Comparison of ENCODE assay signal across 18 mouse cellular contexts in genomic region chr13:47178182-47178581, GRCm38 (mm10). TPM values are rescaled to one million over a fixed set of nuclear protein-coding genes. Genes with fewer than 3 reads are reported as not detected.
A peak's percentile ranks its signal among the peaks of the same experiment; 100 is the strongest.
DNase-seq lines count a peak whose midpoint lies in the region; ATAC-seq and TF ChIP-seq lines count a peak whose summit lies in the region.
"Had no signal": no experiment of that assay in that cellular context is flagged by ENCODE, and none has a peak within 500 bp of the region (broad histone marks: within the 10 kb centered on the region; RNA-seq: fewer than 3 reads in every experiment).

No protein-coding gene starts in this region.

- no peak for DNase-seq in hindbrain, postnatal 0 days (ENCODE audit: low spot score)
- no peak for DNase-seq in hindbrain, embryonic 11.5 days (ENCODE audit: low spot score)
- DNase-seq in lung, postnatal 0 days (ENCODE audit: low spot score) = no peak
- DNase-seq in lung, adult 2 months = no peak
- DNase-seq in gastrocnemius, adult 18-20 months (ENCODE audit: low spot score) = peak; percentile 48
- DNase-seq: adrenal gland, adult 8-10 months; B cell, adult 2 months; heart, postnatal 10 days; kidney, adult 18-20 months; liver, embryonic 13.5 days; midbrain, embryonic 14.5 days; thymus, postnatal 14 days had no signal

- no peak for TF ChIP-seq CTCF in hindbrain, postnatal 0 days (IDR thresholded peaks at IDR 0.05; ENCODE audit: low read depth)
- no peak for TF ChIP-seq CTCF in lung, postnatal 0 days (IDR thresholded peaks at IDR 0.05)
- TF ChIP-seq CTCF in lung, adult 2 months (IDR thresholded peaks at IDR 0.05; ENCODE audit: insufficient read depth, low read length) = no peak

- peak; percentile 45; the same call in 1 of the 2 replicates for ATAC-seq in hindbrain, postnatal 0 days
- ATAC-seq in hindbrain, embryonic 11.5 days (ENCODE audit: low FRiP score) = no peak
- ATAC-seq in lung, postnatal 0 days = peak; percentile 58
- peak; percentile 25; the same call in 1 of the 2 replicates for ATAC-seq in stomach, embryonic 16.5 days (ENCODE audit: insufficient read depth, low FRiP score)
- ATAC-seq in granulocyte monocyte progenitor cell, adult 5-6 weeks (replicated peaks; ENCODE audit: poor library complexity, severe bottlenecking) = no peak
- ATAC-seq: forebrain, embryonic 16.5 days; hindbrain, embryonic 16.5 days had no signal

- 61% methylated on average over 8 of the region's 8 CpGs for WGBS in hindbrain, postnatal 0 days
- WGBS in hindbrain, embryonic 11.5 days = 86% methylated on average over 8 of the region's 8 CpGs
- WGBS in lung, postnatal 0 days = 48% methylated on average over 8 of the region's 8 CpGs
- WGBS in lung, adult 2 months = 58% methylated on average over 8 of the region's 8 CpGs
- 61% methylated on average over 8 of the region's 8 CpGs for WGBS in stomach, embryonic 16.5 days

- H3K4me2 ChIP-seq in hindbrain, postnatal 0 days (ENCODE audit: low read depth, low read length) = no peak overlapping the region
- H3K4me2 ChIP-seq in hindbrain, embryonic 11.5 days (replicated peaks; ENCODE audit: low read depth, low read length) = no peak overlapping the region
- no peak overlapping the region for H3K4me2 ChIP-seq in lung, postnatal 0 days (replicated peaks; ENCODE audit: low read depth, low read length)
- no peak overlapping the region for H3K4me2 ChIP-seq in stomach, embryonic 16.5 days (ENCODE audit: low read depth, low read length)
- H3K4me2 ChIP-seq: liver, embryonic 13.5 days had no signal

- H3K4me3 ChIP-seq in hindbrain, postnatal 0 days (ENCODE audit: low read length) = no peak overlapping the region
- no peak overlapping the region for H3K4me3 ChIP-seq in hindbrain, embryonic 11.5 days (ENCODE audit: low read depth, low read length)
- no peak overlapping the region for H3K4me3 ChIP-seq in lung, postnatal 0 days (ENCODE audit: low read depth, low read length)
- no peak overlapping the region for H3K4me3 ChIP-seq in lung, adult 2 months (replicated peaks; ENCODE audit: extremely low read depth, low read depth, low read length)
- H3K4me3 ChIP-seq in stomach, embryonic 16.5 days (replicated peaks; ENCODE audit: low read length) = no peak overlapping the region
- H3K4me3 ChIP-seq: heart, embryonic 10.5 days; liver, embryonic 13.5 days had no signal

- no peaks in the 10 kb centered on the region for H3K36me3 ChIP-seq in hindbrain, postnatal 0 days (ENCODE audit: insufficient read depth, low read length)
- H3K36me3 ChIP-seq in hindbrain, embryonic 11.5 days (ENCODE audit: control insufficient read depth, insufficient read depth, low read length) = no peaks in the 10 kb centered on the region
- H3K36me3 ChIP-seq in lung, postnatal 0 days (ENCODE audit: insufficient read depth, low read length) = no peaks in the 10 kb centered on the region
- H3K36me3 ChIP-seq in stomach, embryonic 16.5 days (ENCODE audit: control insufficient read depth, insufficient read depth, low read length) = no peaks in the 10 kb centered on the region
- H3K36me3 ChIP-seq: heart, embryonic 10.5 days; liver, embryonic 13.5 days had no signal

- H3K27ac ChIP-seq in hindbrain, postnatal 0 days = no peak overlapping the region
- H3K27ac ChIP-seq in hindbrain, embryonic 11.5 days (ENCODE audit: low read depth, low read length) = no peak overlapping the region
- no peak overlapping the region for H3K27ac ChIP-seq in lung, postnatal 0 days (ENCODE audit: low read length)
- H3K27ac ChIP-seq in stomach, embryonic 16.5 days (ENCODE audit: low read length) = no peak overlapping the region
- H3K27ac ChIP-seq: heart, embryonic 10.5 days; liver, embryonic 13.5 days; macrophage had no signal

- no peaks in the 10 kb centered on the region for H3K27me3 ChIP-seq in hindbrain, postnatal 0 days (ENCODE audit: insufficient read depth, low read length)
- H3K27me3 ChIP-seq in hindbrain, embryonic 11.5 days (ENCODE audit: control insufficient read depth, insufficient read depth, low read length) = no peaks in the 10 kb centered on the region
- H3K27me3 ChIP-seq in lung, postnatal 0 days (replicated peaks; ENCODE audit: insufficient read depth, low read length) = no peaks in the 10 kb centered on the region
- no peaks in the 10 kb centered on the region for H3K27me3 ChIP-seq in stomach, embryonic 16.5 days (ENCODE audit: control insufficient read depth, insufficient read depth, low read length)

- no peak for TF ChIP-seq EP300 in lung, postnatal 0 days (IDR thresholded peaks at IDR 0.05)

- H3K9ac ChIP-seq in hindbrain, postnatal 0 days (replicated peaks; ENCODE audit: low read length) = no peak overlapping the region
- no peak overlapping the region for H3K9ac ChIP-seq in hindbrain, embryonic 11.5 days (ENCODE audit: low read depth, low read length)
- H3K9ac ChIP-seq in lung, postnatal 0 days (replicated peaks; ENCODE audit: low read depth) = no peak overlapping the region
- H3K9ac ChIP-seq in stomach, embryonic 16.5 days (ENCODE audit: low read length) = no peak overlapping the region
- H3K9ac ChIP-seq: liver, embryonic 13.5 days had no signal

- H3K9me3 ChIP-seq in hindbrain, postnatal 0 days (ENCODE audit: low read length) = no peaks in the 10 kb centered on the region
- no peaks in the 10 kb centered on the region for H3K9me3 ChIP-seq in hindbrain, embryonic 11.5 days (ENCODE audit: control insufficient read depth, low read length)
- no peaks in the 10 kb centered on the region for H3K9me3 ChIP-seq in lung, postnatal 0 days (ENCODE audit: low read length)
- no peaks in the 10 kb centered on the region for H3K9me3 ChIP-seq in stomach, embryonic 16.5 days (replicated peaks; ENCODE audit: control insufficient read depth, low read length)
- H3K9me3 ChIP-seq: heart, embryonic 10.5 days; liver, embryonic 13.5 days had no signal

- H3K4me1 ChIP-seq in hindbrain, postnatal 0 days (ENCODE audit: insufficient read depth, low read length) = no peaks in the 10 kb centered on the region
- no peaks in the 10 kb centered on the region for H3K4me1 ChIP-seq in hindbrain, embryonic 11.5 days (replicated peaks; ENCODE audit: control insufficient read depth, insufficient read depth, low read length)
- H3K4me1 ChIP-seq in lung, postnatal 0 days (ENCODE audit: insufficient read depth, low read depth, low read length) = no peaks in the 10 kb centered on the region
- H3K4me1 ChIP-seq in lung, adult 2 months (ENCODE audit: control insufficient read depth, insufficient read depth, low read length) = no peaks in the 10 kb centered on the region
- H3K4me1 ChIP-seq in stomach, embryonic 16.5 days (ENCODE audit: control insufficient read depth, insufficient read depth, low read length) = no peaks in the 10 kb centered on the region

- no peak for TF ChIP-seq POLR2A in lung, adult 2 months (IDR thresholded peaks at IDR 0.05; ENCODE audit: borderline replicate concordance, extremely low read depth, low read depth, low read length)

RNA-seq across cellular contexts. Expression of gene Rnf144b, which starts 55.7 kb away (rescaled TPM):
- 2.7 and 5.6 TPM in 2 replicates for total RNA-seq in hindbrain, postnatal 0 days (2014; rRNA removed)
- polyA plus RNA-seq in hindbrain, postnatal 0 days (2015; fragmentation: Nextera tagmentation; extraction: Ambion mirVana) = 1.7 and 1.8 TPM in 2 replicates
- polyA plus RNA-seq in hindbrain, embryonic 11.5 days (2014; fragmentation: Nextera tagmentation; extraction: Ambion mirVana) = 1.2 and 1.9 TPM in 2 replicates
- 3.2 and 4.0 TPM in 2 replicates for polyA plus RNA-seq in lung, postnatal 0 days (2015; fragmentation: Nextera tagmentation; extraction: Ambion mirVana)
- polyA plus RNA-seq in lung, adult 2 months (2012; rRNA removed) = 15.8 and 20.9 TPM in 2 replicates
- 10 to 100 TPM; 17.5 to 29.4 TPM for total RNA-seq in gastrocnemius, adult 18-20 months (2021)
- polyA plus RNA-seq in stomach, embryonic 16.5 days (2015; fragmentation: Nextera tagmentation; extraction: Ambion mirVana) = 3.1 and 3.4 TPM in 2 replicates
- total RNA-seq in granulocyte monocyte progenitor cell, adult 5-6 weeks (2014; fragmentation: Nextera tagmentation) = 7.8 and 7.9 TPM in 2 replicates
- 6.9 and 9.1 TPM in 2 replicates for total RNA-seq in granulocyte monocyte progenitor cell, adult 5-6 weeks (2017)

Comparison
In these comparisons a context has a peak if more than half of its experiments do, and no peak if none do; other contexts are left out.
1. ATAC-seq: peak in hindbrain, postnatal 0 days (single experiment), lung, postnatal 0 days (single experiment) and stomach, embryonic 16.5 days (single experiment); none in hindbrain, embryonic 11.5 days (single experiment) and granulocyte monocyte progenitor cell, adult 5-6 weeks (single experiment).